Mouse (Mus musculus): ENCODE results near the gene Eif2d.
"Not testable (repeated sequence)": the region's sequence is repeated elsewhere in the genome, so short reads cannot be mapped to it uniquely, and the experiment has no call there.

Eif2d gene

GRCm38 (mm10) chr1:131139102-131140095 is 13.6 kb upstream of the Eif2d start:
- peak in 1 of 2 experiments; percentile 14 for DNase-seq

- DNase-seq = no peak
These were observed 11.5 kb upstream of the Eif2d start for GRCm38 (mm10) chr1:131141449-131141848.

DNA sequence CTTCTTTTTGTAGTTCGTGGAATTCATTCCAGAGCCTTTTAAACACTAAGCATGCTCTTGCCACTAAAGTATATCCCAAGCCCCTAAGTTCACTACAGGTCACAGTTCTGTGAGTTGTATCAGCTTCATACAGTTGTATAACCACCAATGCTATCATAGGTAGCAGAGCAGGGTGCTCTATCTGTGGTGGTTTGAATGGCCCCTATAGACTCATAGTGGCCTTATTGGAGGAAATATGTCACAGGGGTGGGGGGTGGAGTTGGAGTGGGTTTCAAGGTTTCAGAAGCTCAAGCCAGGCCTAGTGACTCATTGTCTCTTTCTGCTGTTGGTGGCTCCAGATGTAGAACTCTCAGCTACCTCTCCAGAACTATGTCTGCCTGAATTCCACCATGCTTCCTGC is 10.5 kb upstream of the Eif2d start:
- DNase-seq = no peak

GRCm38 (mm10) chr1:131145222-131145621 is 7.8 kb upstream of the Eif2d start:
- DNase-seq = not testable (repeated sequence)

DNA sequence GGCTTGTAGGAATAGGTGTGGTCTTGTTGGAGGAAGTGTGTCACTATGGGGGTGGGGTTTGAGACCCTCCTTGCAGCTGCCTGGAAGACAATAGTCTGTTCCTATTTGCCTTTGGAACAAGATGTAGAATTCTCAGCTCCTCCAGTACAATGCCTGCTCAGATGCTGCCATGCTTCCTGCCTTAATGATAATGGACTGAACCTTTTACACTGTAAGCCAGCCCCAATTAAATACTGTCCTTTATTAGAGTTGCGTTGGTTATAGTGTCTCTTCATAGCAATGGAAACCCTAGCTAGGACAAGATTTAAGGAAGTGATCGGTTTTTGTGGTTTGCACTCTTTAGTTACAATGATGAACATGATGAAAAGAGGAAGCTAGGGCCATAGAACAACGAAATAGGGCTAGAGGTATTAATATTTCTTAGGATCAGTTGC is 6.8 kb upstream of the Eif2d start:
- no peak for DNase-seq

DNA sequence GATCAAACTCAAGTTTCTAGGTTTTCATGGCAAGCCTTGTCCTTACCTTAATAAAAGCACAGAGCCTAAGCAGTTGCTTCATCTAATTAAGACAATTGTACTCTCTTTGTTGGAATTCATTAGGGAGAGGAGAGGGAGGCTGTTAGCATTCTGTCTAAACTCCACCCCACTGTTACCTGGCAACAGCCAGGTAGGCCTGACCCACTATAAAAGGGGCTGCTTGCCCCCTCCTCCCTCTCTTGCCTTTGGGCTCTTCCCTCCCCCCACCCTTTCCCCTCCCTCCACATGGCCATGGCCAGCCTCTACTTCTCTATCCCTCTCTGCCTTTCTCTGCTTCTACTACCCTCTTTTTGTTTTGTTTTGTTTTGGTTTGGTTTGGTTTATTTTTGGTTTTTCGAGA is 3.5 kb upstream of the Eif2d start:
- DNase-seq = no peak

- DNase-seq = peak; percentile 51 to 55
These were observed 2.5 kb downstream of the Eif2d start for GRCm38 (mm10) chr1:131155456-131155855.

DNA sequence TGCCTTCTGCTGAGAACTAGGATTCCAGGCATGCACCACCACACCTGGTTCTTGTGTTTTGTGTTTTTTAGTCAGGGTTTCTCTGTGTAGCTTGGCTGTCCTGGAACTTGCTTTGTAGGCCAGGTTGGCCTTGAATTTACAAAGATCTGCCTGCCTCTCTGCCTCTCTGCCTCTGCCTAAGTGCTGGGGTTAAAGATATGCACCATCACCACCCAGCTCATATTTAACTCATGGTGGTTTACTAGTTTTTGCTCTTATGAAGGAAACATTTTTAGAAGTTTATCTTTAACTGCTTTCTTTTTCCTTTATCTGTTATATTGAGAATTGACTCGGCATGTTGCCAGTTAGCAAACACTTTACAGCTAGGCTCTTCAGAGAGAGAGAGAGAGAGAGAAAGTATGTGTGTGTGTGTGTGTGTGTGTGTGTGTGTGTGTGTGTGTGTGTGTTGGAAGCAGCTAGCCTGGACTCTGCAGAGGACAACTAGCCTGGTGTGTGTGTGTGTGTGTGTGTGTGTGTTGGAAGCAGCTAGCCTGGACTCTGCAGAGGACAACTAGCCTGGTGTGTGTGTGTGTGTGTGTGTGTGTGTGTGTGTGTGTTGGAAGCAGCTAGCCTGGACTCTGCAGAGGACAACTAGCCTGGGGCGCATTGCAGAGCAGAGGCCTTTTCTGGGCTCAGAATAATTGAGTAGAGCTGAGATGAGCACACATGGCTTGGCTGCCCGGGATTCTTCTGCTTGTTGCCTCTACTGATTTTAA is 6.8 kb downstream of the Eif2d start:
- not testable (repeated sequence) for DNase-seq

GRCm38 (mm10) chr1:131161091-131161490 is 8.1 kb downstream of the Eif2d start:
- DNase-seq = no peak

DNA sequence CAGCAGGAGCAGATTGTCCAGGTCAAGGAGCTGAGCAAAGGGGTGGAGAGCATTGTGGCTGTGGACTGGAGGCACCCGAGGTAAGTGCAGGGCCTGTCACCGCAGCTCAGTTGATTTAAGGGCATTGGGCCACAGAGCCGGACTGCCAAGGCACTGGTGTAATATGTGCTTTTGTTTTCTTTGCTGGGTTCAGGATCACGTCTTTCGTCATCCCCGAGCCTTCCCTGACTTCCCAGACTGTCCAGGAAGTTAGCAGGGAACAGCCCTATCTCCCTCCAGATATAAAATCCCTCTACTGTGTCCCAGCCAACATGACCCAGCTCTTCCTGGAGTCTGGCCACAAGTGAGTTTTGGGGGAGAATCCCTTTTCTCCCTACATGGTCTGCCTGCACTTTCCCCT is 11.4 kb downstream of the Eif2d start:
- no peak for DNase-seq

- no peak for DNase-seq
These were observed 14.6 kb downstream of the Eif2d start for GRCm38 (mm10) chr1:131167612-131168011.

DNA sequence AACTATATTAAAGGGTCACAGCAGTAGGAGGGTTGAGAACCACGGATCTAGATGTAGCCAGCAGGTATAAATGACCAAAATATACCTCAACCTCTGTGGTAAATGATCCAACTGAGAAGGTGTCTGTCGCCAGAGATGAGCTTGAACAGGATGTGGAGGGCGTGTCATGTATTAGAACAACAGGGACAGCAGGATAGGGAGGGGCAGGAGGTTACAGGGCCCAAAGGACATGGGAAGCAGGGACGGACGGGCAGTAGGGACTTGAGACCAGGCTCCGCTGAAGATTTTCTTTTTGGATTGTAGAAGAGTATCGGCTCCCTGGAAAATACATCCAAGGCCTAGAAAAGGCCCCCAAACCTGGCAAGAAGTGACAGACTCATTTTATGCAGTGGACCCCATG is 20.0 kb downstream of the Eif2d start:
- DNase-seq = no peak

DNA sequence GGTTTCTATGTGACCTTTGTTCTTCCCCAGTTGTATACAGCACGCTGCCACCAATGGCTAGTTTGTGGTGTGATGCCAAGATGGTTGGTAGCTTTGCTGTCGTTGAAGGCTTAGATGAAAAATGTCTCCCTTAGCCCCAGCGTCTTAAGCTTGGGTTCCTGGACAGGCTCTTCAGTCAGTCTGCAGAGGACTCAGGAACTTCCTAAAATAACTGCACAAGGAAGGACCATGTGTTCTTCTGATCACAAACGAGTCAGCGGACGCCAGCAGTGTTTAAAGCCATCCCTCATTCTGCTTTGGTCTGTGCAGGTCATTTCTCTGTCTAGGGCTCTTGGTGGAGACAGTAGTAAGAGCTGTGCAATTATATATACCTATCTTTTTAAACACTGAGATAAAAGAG is 20.8 kb downstream of the Eif2d start:
- no peak for DNase-seq

DNA sequence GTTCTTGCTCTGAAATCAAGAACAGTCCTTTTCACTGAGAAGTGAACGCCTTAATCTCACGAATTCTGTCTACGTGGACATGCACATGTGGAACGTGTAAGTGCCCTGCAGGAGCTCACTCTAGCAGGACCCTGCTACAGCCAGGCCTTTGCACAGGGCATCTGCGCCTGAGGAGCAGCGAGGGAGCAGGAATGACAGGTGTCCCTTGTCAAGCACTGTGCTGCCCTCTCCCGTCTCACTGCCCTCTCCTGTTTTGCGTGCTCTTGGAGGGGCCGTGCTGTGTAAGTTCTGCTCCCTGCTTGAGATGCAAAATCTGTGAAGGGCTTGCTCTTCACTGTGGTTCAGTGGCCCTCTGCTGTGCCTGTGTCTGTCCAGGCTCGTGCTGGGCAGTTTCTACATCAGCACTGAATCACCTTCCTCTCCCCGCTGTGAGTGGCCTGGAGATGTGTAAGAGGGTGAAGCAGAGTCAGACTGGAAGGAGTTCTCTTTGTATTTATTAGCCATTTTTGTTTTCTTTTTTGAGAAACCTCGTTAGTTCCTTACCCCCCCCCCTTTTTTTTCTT is 21.4 kb downstream of the Eif2d start:
- peak; percentile 41 to 58 for DNase-seq

GRCm38 (mm10) chr1:131175189-131175588 is 22.2 kb downstream of the Eif2d start:
- DNase-seq = no peak

GRCm38 (mm10) chr1:131175819-131176218 is 22.8 kb downstream of the Eif2d start:
- DNase-seq = no peak

DNA sequence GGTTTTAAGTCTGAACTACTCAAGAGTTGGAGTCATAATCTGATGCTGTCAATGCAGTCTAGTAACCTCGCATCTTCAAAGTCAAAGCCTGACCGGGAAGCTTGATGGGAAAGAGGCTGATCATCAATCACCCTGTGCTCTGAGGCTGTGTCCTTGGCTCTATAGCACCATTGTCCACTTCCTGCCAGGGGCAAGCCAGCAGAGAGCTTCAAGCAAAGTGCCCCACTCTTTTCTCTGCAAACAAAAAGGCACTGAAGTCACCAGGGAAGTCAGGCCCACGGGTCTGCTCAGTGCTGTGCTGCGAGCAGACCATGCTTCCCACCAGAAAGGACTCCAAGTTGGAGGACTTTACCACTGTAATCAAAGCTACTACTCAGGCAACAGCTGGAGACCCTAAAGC is 24.3 kb downstream of the Eif2d start:
- no peak for DNase-seq

DNA sequence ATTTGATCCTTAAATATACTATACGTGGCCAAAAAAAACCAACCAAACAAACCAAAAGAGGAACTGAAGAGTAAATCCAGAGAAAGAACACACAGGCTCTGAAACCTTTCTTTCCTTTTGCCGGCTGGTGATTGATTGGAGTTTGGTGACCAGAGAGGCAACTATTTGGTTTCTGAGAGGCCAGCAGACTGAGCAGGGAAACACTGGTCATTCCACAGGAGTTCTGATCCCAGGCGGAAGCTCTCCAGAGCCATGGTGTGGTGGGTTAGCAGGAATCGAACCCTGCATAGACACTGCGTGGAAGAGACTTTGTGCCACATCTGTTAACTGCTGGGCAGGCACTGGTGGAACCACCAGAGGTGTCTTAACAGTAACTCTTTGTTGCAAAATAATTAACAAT is 25.1 kb downstream of the Eif2d start:
- DNase-seq = no peak

DNA sequence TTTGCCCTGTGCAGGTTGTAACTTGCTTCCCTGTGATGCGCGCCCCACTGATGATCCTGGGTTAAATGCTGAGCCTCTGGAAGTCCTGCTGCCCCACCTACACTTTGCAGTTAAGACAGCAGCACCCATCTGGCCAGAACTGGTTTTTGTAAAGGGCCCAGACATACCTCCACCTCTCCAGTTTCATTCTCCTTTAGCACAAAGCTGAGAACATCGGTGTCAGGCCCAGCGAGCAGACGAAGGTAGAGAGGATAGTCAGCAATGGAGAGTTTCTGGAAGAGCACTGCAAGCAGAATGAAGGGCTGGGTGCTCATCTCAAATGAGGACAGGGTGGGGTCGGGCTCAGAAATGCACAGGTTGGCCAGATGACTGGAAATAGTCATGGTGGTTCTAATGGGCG is 27.4 kb downstream of the Eif2d start:
- no peak for DNase-seq

DNA sequence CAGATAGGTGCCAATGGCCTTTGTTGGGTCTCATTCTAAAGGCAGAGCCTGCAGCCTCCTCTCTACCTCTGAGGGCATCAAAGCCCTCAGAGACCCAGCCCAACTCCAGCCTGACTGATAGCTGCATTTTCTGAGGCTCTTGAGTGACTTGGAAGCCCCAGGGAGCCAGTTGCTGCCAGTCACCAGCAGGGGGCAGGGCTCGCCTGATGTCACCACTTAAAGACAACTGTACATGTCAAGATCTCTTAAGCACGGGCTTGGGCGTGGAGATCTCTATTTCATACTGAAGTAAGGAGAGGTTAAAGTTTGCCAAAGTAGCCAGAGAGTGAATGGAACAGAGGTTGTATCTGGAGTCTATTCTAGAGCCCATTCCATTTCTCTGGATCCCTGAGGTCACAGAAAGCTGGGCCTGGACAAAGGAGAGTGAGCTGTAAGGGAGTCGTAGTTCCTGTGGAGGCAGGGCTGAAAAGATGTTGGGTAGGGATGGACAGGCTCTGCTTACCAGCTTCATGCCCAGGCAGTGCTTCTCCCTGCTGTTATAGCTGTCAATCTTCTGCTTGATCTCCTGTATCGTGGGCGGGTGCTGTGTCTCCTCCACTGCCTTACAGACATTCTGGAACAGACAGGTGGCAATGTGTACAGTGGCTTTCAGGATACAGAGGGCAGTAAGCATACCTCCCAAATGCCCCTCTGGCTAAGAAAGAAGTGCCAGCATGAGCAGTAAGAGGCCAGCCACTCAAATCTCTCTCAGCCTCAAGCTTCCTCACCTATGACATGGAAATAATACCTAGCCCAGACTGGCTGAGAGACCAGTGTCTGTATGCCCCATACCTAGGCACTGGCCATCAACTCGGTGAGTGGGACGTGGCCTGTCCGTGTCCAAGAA is 28.9 kb downstream of the Eif2d start:
- DNase-seq = peak; percentile 88 to 89

- no peak for DNase-seq
These were observed 30.2 kb downstream of the Eif2d start for GRCm38 (mm10) chr1:131183201-131183600.

DNA sequence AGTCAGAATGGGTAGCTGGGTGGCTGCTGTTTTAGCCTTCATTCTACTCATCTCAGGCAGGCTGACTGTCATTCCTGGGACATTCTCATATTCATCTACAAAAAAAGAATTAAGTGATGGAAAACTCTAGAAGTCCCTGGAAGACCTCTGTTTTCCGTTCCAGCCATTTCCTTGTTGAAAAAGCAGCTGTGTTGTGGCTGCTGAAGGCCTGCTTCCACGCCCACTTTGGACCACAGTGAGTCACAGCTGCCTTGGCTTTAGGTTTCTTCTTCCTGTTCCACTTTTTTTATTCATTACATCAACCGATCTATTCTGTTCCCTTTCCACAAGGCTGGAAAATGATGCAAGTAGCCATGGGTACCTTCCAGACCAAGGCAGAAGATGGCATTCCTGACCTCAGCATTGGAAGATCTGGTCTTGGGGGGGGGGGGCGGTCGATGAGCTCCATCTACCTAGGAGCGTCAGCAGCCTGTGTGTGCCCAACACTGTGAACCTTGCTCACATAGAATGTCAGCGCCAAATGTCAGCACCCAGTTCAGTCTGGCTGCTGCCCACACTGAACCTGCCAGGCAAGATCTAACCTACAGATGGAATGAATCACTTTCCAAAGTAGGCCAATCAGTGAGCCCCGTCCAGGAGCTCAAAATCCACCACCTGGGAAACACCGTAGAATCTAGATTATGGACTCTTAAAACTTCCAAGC is 31.4 kb downstream of the Eif2d start:
- peak; percentile 47 to 65 for DNase-seq
